Mouse (Mus musculus): ENCODE data around the gene Sez6.

Sez6 gene

DNA sequence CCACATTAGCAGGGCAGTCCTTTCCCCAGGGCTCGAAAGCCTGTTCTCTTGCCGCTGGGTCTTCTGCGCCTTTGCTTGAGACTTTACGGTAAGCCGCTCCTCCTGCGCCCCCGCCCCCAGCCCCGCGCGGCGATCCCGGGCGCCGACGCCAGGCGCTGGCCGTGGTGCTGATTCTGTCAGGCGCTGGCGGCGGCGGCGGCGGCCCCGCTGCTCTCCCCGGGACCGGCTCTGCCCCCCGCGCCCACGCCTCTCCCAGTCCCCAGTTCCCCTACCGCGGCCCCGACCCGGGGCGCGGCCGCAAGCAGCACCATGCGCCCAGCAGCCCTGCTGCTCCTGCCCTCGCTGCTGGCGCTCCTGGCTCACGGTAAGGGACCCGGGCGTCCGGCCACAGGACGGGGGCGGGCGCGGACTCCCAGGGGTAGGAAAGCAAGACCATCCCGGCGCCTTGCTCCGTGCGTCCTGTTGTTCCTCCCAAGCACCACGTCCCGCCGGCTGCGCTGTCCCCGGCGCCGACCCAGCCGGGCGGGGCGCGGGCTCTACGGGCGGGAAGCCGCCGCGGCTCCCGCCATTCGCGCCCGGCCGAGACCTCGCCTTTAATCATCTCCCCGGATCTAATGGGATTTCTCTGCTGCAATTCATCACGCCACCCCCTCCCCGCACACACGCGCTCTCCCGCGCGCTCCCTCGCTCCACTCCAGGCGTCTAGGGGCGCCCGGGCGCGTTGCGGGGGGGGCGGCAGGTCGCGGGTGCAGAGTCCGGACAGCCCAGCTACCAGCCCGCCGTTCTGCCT lies at the start of gene Sez6:
Gene Sez6, plus strand, starts transcription at position 50 of the 790 bp plus-strand sequence.
- peak; percentile 28 to 62 for DNase-seq (ENCODE audit: low spot score in 2 of 2)

DNA sequence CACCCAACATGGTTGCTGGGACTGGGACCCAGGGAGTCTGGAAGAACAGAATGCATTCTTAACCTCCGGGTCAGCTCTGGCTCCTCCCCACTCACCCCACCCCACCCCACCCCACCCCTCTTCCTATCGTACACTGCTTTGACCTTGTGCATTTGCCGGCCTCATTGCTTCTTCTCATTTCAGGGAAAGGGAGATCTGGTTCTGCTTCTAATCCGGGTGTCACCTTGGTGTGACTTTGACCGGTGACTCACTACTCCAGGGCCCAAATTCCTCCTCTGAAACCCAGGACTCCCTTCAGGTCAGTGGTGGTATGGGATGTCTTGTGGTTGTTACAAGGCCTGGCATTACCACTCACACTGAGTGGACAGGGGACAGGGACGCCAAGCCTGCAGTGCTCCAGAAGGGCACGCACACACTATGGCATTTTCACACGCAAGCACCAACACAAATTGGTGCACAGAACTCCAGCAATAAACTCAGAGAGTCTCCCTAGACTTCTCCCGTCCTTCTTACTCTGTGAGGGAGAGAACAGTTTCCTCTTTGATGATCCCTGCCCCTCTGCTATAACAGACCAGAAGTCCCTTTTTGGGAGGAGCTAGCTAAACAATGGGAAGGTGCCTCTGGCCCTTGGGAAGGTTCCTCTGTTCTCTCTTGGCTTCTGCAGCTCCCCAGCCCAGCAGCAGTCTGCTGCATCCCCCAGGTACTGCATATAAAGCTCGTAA lies 45.9 kb upstream of the Sez6 start:
- DNase-seq (ENCODE audit: low spot score in 2 of 2): no peak

DNA sequence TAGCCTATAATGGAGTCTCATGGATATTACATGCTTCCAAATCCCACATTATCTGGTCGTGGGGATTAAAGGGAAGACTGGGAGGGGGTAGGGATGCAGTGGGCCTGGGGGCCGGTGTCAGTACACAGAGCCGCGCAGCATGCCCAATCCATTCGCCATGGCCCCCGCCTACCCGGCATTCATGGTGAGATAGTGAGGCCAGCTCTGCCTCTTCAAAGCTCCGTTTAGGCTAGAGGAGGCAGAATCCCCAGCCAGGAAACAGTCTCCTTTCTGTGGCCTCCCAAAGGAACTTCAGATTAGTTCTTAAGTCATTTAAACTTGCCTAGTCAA lies 45.4 kb upstream of the Sez6 start:
- no peak for DNase-seq (ENCODE audit: low spot score in 2 of 2)

DNA sequence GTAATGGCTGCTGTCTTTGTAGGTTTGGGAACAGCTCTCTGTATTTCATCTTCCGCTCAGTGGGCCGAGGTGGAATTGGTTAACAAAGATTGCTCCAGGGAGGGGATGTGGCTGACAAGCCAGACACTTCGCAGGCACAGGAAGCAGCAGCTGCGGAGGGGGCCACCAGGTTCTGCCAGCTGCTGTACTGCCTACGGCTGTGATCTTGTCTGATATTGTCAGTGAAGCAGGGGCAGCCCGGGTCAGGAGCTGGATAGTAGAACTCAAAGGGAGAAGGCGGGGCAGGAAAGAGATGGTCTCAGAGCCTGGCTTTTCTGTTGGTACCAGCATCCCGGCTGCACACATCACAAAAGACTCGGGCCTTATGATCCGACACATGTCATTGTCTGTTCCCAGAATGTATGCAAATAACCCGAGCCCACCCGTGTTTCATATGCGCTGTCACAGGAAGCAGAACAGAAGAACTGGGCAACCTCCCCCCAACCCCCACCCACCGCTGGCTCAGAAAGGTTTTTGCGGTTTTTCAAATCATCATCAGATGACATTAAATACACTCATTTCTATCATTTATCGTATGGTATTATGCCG lies 43.1 kb upstream of the Sez6 start:
- DNase-seq (ENCODE audit: low spot score in 2 of 2): peak; percentile 24 to 29

DNA sequence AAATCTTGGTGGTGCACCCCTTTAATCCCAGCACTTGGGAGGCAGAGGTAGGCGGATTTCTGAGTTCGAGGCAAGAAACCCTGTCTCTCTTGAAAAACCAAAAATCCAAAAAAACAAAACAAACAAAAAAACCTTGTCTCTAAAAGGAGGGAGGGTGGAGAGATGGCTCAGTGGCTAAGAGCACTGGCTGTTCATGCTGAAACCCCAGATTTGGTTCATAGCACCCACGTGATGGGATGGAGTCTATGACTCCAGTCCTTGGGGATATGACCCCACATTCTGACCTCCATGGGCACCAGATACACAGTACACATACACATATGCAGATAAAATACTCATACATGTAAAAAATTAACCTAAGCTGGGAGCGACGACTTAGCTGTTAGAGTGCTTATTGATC lies 41.8 kb upstream of the Sez6 start:
- DNase-seq (ENCODE audit: low spot score in 2 of 2): no peak

DNA sequence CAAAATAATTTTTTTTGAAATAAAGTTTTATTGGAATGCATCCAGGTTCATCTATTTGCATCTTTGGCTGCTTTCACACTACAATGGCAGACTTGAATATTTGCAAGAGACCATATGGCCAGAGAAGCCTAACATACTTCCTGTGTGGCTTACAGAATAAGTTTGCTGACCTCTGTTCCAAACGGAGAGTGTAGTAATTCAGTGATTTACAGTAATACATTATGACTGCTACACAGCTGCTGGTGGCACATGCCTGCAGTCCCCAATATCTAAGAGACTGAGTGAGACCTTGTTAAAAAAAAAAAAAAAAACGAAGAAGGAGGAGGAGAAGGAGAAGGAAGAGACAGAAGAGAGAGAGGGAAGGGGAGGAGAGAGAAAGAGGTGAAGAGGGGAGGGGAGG lies 41.1 kb upstream of the Sez6 start:
- no peak for DNase-seq (ENCODE audit: low spot score in 2 of 2)

DNA sequence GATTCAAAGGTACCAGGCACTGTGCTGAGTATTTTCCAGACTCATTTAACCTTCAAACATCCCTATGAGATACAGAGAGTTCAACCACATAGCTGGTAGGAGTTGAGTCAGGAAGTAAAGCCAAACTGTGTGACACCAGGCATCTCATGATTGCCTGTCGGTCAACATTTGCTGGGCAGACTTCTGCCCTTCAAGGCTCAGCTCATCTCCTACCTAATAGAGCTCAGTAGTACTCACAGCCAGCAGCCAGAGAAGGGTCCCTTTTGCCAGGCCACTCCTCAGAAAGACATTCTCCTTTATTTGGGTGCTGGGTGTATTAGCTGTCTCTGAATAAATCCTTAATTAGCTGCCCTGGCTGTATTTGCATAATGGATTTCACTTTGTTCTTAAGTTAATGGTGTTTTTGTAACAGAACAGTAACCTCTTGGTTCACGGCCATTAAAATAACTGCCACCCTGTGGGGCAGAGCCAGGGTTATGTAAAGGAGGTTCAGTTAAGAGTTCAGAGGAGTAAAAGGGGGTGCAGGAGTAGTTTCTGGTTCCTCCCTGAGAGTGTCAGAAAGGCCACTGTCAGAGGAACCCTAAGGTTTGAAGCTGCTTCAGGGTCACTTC lies 39.8 kb upstream of the Sez6 start:
- no peak for DNase-seq (ENCODE audit: low spot score in 2 of 2)

DNA sequence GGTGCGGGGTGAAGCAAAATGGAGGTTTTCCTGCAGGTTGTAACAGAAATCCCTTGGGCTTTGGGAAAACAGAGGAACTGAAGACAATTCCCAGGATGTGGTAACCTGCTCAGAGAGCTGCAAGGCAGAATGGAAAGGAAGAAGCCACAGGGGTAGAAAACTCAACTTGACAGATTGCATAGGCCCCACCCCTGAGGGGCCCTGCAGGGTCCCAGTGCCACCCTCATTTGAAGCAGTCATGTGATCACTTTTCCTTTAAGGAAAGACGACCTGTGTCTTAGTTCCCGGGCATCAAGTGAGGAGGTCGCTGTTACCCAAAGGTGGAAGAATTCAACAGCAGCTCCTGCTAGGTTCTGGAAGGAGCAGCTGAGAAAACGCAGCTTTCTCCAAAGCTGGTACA lies 37.7 kb upstream of the Sez6 start:
- DNase-seq (ENCODE audit: low spot score in 2 of 2): no peak

DNA sequence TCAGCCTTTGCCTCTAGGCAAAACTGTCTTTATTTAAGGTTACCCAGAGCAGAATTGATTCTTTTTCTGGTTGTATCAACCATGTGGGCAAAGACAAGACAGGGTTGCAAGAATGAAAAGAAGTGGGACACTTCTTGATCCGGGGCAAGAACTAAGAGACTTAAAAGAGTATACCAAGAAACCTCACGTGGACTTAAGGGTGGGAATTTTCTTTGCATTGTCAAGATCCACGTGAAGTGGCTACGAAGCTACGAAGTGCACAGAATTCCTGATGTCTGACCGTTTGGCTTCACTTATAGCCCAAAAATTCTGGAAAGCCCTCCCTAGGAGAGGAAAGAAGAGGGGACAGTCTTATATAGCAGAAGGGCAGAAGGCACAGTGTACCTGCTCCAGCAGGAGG lies 37.3 kb upstream of the Sez6 start:
- no peak for DNase-seq (ENCODE audit: low spot score in 2 of 2)

DNA sequence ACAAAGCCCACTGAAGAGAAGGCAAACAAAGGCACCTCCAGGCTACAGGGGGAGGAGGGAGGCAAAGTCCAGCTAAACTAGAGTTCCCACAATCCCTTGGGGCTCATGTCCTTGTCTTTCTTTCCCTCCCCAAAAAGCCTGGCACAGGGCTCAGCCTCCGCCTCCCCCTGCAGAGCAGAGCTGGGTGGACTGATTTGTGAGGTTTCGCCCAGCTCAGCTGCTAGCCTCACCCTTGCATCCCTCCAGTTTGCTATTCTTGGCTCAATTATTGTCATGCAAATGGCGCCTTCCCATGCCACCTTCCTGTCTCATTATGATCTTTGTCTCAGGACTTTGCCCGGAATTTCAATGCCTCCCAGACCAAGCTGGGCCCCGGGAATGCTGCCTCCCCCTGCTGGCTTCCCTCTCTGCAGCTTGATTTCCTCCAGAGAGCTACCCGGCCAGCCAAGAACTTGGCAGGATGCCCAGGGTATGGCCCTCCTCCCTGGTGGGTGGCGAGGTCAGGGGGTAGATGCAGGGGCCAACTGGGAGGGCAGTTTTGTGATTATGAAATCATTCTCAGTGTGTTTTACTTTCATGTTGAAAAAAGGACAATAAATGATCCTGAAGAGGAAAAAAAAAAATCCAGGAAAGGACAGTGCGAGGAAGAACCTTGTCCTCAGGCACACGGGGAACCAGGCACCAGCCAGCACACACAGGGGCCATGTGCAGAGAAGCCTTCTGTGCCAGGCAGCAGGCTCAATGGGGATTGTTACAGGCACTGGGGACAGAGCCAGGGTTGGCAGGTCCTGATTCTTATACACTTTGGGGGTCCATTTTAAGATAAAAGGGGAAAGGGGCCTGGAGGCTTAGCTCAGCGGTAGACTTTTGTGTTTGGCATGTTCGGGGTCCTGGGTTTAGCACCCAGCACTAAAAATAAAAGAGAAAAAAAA lies 36.5 kb upstream of the Sez6 start, which contains the start of gene Pipox:
Gene Pipox, minus strand, starts transcription at position 310 of the 932 bp plus-strand sequence.
- DNase-seq (ENCODE audit: low spot score in 2 of 2): peak in 1 of 2 experiments; percentile 45

DNA sequence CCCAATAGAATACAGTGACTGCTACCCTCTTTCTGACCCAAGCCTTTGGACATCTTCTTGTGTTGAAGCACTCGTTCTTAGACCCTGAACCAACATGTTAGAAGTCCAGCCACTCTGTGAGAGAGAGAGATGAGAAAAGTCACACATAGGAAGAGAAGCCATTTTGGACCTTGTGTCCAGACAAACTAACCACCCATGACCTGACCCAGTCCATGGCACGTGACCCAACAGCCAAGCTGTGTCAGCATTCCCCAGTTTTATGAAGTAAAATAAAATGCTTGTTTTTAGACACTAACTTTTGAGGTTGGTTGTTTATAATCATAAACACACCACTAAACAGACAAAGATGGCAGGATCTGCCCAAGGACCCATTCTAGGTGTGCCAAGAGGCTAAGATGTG lies 35.6 kb upstream of the Sez6 start:
- no peak for DNase-seq (ENCODE audit: low spot score in 2 of 2)

DNA sequence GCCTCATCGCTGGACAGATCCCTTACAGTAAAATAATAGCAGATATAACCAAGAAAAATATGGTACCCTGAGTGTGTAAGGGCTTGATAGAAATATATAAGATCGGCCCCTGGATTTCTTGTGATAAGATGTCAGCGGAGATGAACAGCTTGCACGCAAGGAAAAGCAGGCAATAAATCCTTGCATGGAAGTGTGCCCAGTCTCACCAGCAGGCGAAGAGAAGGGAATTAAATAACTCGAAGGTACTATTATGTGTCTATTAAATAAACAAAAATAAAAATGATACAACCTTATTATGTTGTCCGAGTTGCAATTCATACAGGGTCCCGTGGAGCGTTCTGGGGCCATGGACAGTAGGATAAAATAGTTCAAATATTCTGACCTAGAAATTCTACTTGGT lies 34.6 kb upstream of the Sez6 start:
- DNase-seq (ENCODE audit: low spot score in 2 of 2): no peak

DNA sequence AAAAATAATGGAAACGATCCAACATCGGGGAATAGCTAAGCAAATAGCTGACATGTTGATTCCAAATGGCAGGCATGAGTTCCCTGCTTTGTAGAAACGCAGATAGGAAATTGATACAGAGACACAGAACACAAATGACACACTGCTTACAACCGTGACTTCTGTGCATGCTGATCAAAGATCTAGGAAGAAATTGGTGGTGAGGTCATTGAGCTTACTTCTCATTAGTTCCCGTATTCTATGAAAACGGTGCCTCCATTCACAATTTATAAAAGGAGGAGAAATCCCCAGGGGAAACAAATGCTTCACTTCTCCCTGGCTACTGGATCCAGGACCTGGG lies 34.1 kb upstream of the Sez6 start:
- DNase-seq (ENCODE audit: low spot score in 2 of 2): no peak

DNA sequence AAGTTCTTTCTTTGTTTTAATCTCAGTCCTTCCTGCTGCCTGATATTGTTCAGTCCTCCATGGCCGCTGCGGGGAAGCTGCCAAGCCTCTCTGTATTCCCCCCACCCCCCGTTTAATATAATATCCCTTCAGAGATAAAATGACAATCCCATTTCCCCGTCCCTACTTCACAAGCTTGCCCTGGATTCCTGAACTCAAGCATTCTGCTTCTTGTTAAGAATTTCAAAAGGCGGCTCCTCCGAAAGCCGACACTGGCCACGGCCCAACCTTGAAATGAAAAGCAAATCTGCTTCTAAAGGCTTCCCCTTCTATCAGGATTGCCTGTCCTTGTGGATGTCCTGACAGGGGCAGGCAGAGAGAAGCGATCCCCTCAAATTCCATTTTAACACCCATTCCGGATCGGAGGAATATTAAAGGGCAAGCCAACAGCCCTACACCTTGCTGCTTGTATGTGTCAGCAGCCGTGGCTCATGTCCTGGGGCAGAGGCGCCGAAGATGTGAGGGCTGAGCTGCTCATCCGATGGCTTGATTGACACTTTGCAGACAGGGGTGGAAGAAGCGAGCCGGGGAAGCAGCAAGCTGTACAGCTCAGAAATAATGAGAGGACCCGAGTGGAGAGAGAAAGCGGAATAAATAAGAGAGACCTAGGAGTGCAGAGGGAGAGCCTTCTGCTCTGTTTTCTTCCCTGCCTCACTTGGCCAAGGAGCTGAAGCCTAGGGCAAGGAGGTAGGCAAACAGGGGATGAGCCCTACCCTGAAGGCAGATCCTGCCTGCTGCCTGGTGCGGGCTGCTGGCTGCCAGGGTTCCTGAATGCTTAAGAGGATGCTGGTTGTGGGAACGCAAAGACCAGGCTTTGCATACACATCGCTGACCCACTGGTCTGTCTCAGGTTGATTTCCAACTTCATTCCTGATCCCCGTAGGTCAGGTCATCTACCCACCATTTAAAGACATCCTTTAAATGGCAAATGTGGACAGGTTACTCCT lies 33.5 kb upstream of the Sez6 start:
- DNase-seq (ENCODE audit: low spot score in 2 of 2): no peak

DNA sequence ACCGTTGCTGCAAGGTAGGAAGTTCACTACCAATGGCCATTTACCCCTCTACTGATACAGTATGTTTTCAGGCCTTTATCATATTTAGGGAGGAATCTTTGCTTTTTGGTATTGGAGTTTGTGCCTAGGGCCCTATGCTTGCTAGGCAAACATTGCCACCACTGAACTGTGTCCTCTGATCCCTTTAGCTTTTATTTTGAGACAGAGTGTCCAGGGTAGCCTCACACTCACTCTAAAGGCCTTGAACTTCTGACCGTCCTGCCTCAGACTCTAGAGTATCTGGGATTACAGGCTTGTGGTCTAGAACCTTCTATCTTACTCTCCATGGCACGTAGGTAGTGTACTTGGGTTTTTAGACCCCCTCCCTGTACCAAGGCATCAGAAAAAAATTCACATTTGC lies 30.4 kb upstream of the Sez6 start:
- DNase-seq (ENCODE audit: low spot score in 2 of 2): no peak

DNA sequence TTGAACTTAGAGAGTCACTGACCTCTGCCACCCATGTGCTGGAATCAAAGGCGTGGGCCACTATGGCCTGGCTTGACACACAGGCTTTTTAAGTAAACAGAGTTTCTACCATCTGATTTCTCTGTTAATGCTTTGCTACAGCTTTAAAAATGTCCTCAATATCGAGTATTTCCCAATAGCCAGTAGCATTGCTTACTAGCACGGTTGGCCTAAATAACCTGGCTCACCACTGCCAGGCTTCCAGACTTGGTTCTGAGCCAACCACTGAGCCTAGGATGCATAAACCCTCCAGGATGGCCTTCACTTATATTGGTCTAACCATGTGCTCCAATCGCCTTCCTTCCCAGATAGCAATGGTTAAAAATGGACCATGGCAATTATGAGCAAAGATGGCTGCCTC lies 29.9 kb upstream of the Sez6 start:
- DNase-seq (ENCODE audit: low spot score in 2 of 2): no peak

DNA sequence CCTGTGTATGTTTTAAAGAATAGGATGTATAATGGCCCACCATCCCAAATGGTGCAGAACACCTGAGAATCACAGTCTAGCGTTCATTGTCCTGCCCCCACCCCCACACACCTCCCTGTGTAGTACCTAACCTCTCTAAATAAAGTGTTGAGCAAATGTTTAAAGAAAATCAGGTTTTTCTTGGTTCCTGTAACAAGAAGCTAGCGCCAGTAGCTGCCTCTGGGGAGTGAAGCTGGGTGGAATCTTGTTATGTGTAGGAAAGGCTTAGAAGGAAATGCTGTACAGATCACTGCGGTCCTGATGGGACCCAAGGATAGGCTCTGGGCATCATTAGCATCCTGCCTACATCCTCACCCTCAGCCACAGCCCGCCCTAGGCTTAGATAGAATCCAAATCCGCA lies 29.2 kb upstream of the Sez6 start:
- no peak for DNase-seq (ENCODE audit: low spot score in 2 of 2)

DNA sequence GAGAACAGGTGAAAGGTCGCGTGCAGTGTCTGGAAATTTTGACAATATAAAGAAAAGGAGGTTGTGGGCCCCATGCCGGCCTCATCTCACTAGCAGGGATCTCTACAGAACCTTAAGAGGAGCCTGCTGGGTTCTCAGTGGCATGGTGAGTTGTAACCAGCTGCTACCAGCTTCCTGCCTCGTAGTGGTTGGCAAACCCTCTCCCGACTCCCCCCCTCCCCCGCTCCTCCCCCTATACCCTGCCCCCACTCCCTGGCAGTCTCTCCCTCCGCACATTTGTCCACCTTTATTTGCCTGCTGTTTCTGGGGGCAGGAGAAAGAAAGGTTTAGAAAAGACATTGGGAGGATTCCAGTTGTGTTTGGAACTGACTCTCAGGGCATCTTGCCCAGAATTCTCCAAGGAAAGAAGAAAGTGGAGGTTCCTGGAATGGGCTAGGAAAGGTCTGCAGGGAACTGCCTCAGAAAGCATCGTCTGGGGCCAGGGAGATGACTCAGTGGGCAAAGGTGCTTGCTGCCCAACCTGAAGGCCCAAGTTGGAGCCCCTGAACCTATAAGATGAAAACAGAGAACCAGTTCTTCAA lies 28.7 kb upstream of the Sez6 start:
- DNase-seq (ENCODE audit: low spot score in 2 of 2): no peak

DNA sequence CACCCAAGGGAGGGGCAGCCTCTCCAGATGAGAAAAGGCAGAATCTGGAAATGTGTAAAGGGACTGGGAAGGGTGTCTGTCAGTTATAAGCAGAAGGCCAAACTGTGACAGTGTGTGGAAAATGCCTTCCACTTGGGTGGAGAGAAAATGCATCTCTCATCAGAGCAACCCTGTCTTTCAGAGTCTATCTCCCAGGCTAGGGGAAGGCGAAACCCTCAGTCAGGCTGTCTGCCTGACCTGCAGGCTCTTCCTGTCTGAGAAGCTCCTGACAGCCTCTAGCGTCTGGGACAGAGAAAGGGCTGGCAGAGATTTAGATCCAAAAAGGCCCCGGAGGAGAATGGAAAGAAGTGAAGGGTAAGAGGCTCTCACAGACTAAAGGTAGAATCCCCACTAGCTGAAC lies 26.8 kb upstream of the Sez6 start:
- no peak for DNase-seq (ENCODE audit: low spot score in 2 of 2)

DNA sequence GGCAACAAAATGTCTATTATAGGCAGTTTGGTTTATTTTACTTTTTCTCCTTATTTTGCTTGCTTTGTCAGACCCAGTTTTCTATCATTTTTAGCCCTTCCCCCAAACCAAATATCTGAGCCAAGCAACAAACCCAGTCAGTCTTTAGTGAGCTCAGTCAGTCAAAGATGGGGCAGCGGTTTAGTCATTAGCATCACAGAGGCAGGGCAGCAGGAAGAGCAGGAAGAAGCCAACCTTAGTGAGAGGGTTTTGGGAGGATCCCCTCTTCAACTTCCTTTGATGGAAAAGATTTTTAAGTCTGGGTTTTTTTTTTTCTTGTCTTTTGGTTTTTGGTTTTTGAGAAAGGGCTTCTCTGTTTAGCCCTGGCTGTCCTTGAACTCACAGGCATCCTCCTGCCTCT lies 25.9 kb upstream of the Sez6 start:
- no peak for DNase-seq (ENCODE audit: low spot score in 2 of 2)

Data from spleen, postnatal 14 days (tissue).